Mouse (Mus musculus) left cerebral cortex, postnatal 36 days (tissue): ENCODE measurements around the gene Zfp277. TPM values are rescaled to one million over a fixed set of nuclear protein-coding genes. Genes with fewer than 3 reads are reported as not detected.

Source experiments
- DNase-seq, 2 experiments: peaks; one replicate each; pipeline ENCODE4 v3.0.0; 2021 to 2022; ENCODE audit warnings: low spot score in 2 of 2, mixed read lengths in 1 of 2
- intact Hi-C: fragments of 180-260 bp; cut with DNase I; formaldehyde crosslinking; loops from one replicate; pipeline ENCODE4 v1.15.1; 2025
- total RNA-seq, 2 experiments: library from RNA; stranded (reverse); gene quantifications; 2 replicates each; pipeline ENCODE4 v1.2.3; 2021

The Zfp277 gene
- total RNA-seq, 2 experiments from 2014 or later, result 16.6 to 20.1 TPM

DNA sequence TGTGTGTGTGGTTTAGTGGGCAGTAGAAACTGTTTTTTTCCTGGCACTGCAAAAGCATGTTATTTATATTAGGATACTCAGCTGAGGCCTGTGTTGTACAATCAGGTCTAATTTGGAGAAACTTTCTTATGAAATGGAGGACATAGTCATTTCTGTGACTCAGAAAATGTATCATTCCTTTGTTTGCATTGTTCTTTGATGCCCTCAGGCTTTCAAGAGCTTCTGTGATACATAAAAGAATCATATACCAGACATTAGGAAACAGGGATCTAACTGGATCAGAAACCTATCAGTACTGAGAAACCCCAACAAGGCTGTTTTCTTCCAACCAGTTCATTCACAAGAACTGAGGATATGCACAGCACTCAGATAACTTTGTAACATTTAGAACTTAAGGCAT is 170.8 kb downstream of the Zfp277 start:
- DNase-seq, result no peak
- intact Hi-C loops, result no loop called here

DNA sequence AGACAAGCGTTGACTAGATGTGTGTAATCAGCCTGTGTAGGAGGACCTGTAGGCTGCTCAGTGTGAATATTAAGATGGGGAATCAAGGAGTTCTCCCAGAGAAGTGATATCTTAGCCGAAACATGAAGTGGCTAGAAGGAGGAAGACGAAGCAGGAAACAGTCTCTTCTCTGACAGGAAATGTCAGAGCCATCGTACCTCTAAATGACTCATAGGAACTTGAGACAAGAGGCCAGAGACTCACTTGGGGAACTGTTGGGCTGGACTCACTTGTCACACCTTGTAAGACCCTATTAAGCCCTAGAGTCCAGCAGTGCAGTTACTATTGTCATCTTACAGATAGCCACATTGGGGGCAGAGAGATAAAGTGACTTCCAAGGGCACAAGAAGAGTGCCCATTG is 172.4 kb downstream of the Zfp277 start:
- intact Hi-C loops, result no loop called here

DNA sequence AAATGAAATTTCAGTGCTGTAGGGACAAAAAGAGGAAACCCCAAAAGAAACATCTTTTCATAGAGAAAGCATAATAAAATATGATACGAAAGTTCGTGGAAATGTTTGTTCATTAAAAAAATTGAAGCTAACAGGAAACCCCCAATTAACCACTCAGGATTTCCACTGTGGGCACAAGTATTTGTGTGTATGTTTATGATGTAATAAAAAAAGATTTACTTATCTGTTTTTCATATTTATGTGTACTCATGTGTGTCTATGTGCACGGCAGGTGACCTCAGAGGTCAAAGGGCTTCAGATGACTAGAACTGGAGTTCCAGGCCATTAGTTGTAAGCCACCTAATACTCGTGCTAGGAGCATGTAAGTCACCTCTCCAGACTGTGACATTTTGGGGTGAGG is 173.0 kb downstream of the Zfp277 start:
- intact Hi-C loops, result no loop called here
- DNase-seq, result no peak

More for the DNA sequence above, 172.4 kb downstream of the Zfp277 start:
- DNase-seq, result no peak

DNA sequence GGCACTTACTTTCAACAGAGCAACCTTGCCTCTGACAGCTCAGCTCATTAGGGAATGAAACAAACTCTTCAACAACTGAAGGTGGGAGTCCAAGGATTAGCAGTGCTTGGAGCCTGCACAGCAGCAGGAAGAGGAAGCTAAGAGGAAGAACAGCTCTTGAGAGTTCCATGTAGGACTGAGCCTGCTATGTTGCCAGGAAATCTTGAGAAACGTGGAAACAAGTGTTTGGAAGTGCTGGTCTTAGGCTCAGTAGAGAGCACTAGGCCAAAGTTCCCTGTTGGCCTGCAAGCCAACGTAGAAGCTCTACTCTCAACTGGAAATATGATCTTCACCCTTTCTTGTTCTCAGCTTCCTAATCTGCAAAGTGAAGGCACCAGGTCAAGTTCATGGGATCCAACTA is 177.4 kb downstream of the Zfp277 start:
- no peak for DNase-seq
- intact Hi-C loops, result no loop called here

Other genes with a start within 250 kb of the Zfp277 start
- gene Lsmem1, start 246.4 kb downstream of the Zfp277 start, total RNA-seq, result 1 to 10 TPM; 1.3 to 1.8 TPM
- gene Ifrd1, start 197.4 kb downstream of the Zfp277 start, total RNA-seq, result 100 to 1,000 TPM; 112 to 114 TPM
- 10 to 100 TPM; 81.1 to 99.7 TPM for gene Dock4, start 50 bp upstream of the Zfp277 start, total RNA-seq